Mouse (Mus musculus) left cerebral cortex, postnatal 14 days (tissue): Measurements from ENCODE around the gene Tmcc2. TPM values are rescaled to one million over a fixed set of nuclear protein-coding genes. Genes with fewer than 3 reads are reported as not detected.
A peak's percentile ranks its signal among the peaks of the same experiment; 100 is the strongest.

Source experiments
- DNase-seq, 2 experiments: peaks; one replicate each; pipeline ENCODE4 v3.0.0; 2021 to 2022; ENCODE audit warnings: low spot score in 2 of 2, mixed read lengths in 1 of 2
- intact Hi-C: fragments of 180-260 bp; cut with DNase I; formaldehyde crosslinking; loops from one replicate; pipeline ENCODE4 v1.15.1; 2025
- total RNA-seq, 2 experiments: library from RNA; stranded (reverse); gene quantifications; 2 replicates each; pipeline ENCODE4 v1.2.3; 2021

Tmcc2 gene
- total RNA-seq, 2 experiments from 2014 or later, result 128 to 132 TPM

DNA sequence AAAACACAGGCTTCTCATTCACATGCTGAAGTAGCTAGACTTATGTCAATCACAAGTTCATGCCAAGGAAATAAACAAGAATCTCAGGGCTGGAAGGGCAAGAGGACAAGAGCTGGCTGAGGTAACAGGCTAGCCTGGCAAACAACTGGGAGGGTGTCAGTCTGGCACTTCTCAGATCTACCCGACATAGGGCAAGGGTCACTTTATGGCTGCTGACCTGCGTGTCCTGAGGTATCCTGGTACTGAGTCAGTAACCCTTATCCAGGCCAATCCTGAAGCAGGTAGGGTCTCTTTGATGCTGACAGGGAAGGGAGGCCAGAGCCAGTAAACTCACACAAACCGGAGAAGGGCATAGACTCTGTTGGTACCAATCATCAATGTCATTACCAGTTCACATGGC is 62.5 kb downstream of the Tmcc2 start:
- intact Hi-C loops, result no loop called here
- no peak for DNase-seq

DNA sequence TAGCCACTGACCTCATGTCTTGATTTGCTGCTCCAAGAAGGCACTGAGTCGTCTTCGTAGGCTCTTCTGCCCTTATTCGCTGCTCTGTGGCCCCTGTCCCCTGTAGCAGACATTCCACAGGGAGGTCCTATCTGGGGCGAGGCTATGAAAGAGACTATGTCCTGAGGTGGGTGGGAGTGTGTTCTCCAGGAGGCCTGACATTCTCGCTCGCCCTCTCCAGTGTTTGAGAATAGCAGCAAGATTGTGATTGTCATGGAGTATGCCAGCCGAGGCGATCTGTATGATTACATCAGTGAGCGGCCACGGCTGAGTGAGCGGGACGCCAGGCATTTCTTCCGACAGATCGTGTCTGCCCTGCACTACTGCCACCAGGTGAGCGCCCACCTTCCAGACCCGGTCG is 63.6 kb downstream of the Tmcc2 start:
- intact Hi-C loops, result no loop called here
- DNase-seq, result no peak

DNA sequence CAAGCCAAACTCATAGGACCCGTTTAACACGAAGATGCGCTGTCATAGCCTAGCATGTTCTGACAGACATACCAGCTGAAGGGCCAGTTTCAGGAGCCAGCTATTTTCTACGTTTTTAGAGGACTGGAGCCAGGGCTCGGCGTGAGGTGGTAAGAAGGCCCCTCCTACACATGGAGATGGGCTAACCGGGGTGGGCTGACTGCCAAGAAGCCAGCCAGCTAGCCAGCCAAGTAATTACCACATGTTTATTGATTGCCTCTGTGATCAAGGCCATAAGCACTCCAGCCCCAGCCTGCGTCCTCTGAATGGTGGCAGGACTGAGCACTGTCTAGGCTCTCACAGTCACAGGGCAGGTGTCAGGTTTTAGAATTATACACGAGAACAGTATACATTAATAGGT is 64.3 kb downstream of the Tmcc2 start:
- no peak for DNase-seq
- intact Hi-C loops, result no loop called here

GRCm38 (mm10) chr1:132322711-132323542 is 68.2 kb downstream of the Tmcc2 start:
- DNase-seq, result no peak
- intact Hi-C loops, result no loop called here

DNA sequence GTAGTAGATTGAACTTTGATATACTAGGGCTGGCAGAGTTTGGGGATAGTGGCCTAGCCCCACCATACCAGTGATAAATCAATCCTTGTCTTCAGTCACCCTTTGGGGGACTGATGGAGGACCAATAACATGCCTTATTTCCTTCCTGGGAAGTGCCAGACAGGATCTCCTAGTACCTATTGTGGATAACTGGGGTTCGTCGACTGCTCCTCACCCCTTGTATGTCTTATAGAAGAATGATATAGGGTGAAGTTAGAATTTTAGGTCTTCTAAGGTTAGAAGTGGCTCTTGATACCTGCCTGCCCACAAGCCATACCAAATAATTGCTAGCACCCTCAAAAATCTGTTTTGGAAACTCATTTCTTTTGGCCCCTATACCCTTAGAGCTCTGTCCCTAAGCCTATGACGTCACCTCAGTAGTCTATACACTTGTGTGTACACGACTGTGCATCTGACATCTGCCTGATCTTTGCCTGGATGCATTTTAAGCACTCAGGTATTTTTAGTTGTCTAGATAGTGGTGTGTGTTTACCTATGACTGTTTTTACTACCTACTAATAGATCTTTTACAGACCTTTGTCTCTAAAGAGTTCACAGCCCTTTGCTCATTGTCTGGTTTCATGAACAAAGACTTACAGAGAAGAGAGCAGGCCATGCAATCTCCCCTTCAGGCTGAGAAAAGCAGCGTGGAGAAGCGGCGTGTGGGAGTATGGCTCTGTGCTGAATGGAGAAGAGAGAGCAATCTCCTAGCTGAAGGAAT is 69.1 kb downstream of the Tmcc2 start:
- intact Hi-C loops, result no loop called here

DNA sequence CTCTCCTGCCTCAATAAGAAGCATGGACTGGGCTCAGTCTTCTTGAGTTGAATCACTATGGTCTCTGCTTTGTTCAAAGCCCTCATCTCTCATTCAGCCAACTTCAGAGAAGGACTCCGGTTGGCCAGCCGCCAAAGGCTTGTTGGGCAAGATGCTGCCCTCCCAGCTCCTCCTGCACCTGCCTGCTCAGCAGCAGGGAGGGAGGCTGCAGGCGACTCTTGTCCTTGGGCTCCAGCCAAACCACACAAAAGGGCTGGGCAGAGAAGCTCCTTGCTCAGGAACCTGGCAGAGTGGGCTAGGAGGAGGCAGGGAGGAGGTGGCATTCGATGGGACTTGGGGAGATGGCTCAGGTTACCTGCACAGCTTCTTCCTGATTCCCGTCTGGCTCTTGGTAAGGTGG is 71.8 kb downstream of the Tmcc2 start:
- intact Hi-C loops, result no loop called here
- peak in 1 of 2 experiments; percentile 38 for DNase-seq

More for the DNA sequence above, 69.1 kb downstream of the Tmcc2 start:
- DNase-seq, result no peak

DNA sequence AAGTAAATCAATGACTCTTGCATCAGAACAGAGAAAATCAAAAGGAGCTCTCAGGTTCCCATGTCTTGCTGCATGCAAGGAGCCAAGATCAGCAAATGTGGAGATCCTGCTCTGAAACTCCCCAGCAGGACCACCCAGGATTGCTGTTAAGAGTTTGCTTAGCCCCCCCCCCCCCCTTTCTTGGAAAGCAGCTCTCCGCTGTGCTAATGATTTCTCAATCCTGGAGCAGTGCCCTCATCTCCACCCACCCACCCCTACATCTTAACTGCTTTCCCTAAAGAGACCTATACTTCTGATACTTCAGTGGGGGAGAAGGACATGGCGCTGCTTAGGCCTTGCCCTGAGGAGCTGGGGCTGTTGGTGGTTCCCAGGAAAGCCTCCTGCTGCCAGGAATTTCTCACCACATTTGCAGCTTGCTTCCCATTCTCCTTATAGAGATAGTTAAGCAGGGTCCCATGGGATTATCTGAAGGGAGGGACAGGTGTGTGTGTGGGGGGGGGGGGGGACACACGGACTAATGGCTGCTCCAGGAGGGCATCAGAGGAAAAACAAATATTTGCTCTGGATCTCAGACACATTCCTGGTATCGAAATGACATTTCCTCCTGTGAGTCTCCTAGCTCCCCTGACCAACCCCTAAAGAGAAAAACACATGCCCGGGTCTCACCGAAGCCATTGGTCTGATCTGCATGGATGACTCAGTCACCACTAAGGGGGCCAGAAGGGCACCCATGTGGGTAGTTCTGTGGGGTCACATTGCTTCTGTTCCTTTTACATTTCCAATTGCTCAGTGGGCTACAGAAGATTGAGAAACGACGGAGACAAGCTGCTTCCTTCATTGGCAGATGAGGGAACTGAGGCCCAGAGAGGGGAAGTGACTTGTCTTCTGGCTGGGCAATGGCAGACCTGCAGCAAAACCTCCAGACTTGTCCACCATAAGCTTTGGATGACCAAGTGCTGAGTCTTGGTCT is 72.9 kb downstream of the Tmcc2 start:
- intact Hi-C loops, result no loop called here
- DNase-seq, result no peak

DNA sequence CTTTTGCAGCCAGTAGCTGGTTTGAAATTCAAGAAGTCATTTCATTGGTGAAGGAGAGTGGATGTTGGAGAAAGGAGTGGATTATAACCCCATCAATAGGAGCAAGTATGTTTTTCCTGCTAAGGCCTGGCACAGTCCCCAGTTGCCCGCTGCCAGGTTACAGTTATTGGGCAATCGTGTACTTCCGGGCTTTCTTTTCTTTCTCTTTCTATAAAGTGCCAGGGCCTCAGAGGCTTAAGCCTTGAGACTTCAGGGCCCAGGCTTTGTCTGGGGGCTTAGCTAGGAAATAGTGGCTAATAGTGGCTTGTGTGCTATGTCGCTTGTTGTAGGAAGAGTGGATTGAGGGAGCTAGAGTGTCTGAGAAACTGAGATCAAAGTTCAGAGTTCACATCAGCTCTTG is 73.7 kb downstream of the Tmcc2 start:
- intact Hi-C loops, result no loop called here
- DNase-seq, result no peak

DNA sequence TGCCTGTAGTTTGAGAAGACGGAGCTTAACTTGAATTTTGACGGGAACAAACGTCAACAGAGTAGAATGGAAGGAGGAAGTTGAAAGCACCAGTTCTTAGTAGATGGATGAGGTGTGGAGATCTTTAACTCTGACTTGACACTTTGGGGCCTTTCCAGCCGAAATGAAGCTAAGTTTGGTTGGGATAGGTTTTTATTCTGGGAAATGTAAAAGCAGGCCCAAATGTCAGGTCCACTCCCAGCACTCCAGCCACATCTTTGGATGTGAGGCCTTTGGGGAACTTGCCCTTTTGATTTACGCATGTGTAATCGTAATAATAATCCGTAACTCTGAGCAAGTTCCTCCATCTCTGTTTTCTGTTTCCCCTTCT is 74.5 kb downstream of the Tmcc2 start:
- DNase-seq, result no peak
- intact Hi-C loops, result no loop called here

DNA sequence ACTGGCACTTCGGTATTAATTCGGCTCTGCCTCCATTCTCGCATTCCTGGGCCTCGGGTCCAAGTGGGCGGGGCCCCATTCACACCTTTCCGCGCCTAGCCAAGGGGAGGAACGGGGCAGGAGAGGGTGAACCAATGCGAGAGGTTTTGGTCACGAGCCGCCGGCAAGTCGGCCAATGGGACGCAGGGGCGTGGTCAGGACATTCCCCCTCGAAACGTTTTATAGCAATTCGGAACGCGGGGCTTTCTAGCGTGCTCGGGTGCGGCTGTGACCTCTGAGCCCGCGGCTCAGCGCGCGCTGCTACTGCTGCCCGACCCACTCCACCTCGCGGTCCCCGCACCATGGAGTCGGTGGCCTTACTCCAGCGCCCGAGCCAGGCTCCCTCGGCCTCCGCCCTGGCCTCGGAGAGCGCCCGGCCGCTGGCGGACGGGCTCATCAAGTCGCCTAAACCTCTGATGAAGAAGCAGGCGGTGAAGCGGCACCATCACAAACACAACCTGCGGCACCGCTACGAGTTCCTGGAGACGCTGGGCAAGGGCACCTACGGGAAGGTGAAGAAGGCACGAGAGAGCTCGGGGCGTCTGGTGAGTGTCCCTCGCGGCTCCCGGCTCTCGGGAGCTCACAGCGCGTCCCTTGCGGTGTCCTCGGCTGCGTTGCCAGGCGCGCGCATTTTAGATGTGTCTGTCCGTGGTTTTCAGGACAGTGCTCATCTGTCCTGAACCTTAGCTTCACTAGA is 75.0 kb downstream of the Tmcc2 start, which contains the start of gene Nuak2:
Gene Nuak2 (plus strand): TSS at position 238 of the 736 bp plus-strand sequence.
- intact Hi-C loops, result no loop called here
- DNase-seq, result peak; percentile 75 to 77

GRCm38 (mm10) chr1:132312703-132313102 is 78.4 kb downstream of the Tmcc2 start:
- peak; percentile 72 to 74 for DNase-seq
- intact Hi-C loops, result loop anchor here (1.0 kb wide), 1 partner anchor 44 kb away; no protein-coding TSS in a partner anchor

DNA sequence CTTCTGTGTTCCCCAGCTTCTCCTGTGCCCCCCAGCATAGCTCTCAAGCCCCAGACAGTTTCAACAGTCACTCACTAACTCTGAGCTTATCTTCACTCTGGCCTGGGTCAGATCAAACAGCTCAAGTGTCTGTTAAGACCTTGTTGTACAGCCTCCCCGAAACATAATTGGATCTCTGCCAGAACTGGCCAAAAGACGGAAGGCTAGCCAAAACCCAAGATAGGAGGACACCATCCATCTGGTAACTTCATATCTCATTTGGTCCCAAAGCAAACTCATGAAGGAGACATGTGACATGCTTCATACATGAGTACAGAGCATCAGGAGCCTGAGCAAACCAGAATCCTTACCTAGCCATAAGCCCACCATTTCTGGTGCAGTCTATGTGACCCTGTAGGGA is 79.0 kb downstream of the Tmcc2 start:
- intact Hi-C loops, result loop anchor here (1.0 kb wide), 1 partner anchor 44 kb away; no protein-coding TSS in a partner anchor
- DNase-seq, result no peak

DNA sequence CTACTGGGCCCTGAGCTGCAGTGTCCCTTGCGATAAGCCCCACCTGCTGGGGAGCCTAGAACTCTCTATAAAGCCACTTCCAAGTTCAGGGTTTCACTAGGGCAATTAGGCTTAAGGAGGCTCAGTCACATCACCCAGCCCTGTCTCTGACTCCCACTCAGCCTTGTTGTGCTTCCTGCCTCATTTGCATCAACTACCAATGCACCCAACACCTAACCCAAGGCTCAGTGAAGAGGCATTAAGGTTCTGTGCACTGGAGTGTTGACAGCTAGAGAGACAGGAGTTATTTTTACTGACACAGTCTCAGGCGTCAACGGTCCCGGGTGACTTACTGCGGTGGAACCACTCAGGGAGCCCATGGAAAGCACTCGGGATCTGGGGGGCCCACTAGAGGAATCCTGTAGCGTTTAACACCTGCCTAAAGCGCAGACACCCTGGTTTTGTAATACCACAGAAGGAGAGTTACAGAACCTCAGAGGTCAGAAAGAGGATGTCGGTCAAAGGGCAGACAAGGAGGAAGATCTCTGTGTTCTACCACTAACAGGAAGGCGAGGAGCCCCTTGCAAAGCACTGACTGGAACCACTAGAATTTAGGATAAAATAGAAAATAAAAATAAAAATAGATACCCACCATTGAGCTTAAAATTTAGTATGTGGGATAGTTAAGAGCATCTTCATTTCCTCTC is 79.8 kb downstream of the Tmcc2 start:
- DNase-seq, result no peak
- intact Hi-C loops, result no loop called here

DNA sequence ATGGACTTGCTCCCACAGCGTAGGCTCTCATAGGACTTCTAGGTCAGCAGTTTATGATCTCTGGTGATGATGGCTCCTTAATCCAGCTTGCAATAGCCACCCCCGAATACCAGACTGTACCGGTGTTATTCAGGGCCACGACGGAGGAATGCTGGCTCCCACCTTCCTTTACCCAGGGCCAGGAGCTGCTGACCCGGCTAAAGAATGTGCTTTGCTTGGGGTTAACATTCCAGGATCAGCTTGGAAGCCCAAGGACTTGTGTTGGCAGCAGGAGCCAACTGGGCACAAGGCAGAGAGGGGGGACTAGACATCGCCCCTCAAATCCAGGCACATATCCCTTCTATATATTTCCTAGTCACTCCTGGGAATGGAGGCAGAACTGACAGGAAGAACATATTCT is 80.3 kb downstream of the Tmcc2 start:
- intact Hi-C loops, result no loop called here
- DNase-seq, result no peak

DNA sequence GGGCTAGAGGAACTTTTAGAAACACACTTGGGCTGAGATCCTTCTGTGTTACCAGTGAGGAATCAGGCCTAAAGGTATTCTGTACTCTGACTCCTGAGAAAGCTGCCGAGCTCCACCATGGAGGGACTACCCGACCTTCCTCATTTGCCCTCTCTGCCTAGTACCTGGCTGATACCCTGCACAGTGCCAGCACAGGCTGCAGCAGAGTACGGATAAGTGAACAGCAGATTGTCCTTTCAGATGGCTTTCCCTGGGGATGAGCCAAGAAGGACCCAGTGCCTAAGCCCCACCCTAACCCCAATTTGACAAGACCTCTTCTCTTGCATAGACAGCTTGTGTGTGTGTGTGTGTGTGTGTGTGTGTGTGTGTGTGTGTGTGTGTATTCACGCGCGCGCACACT is 82.4 kb downstream of the Tmcc2 start:
- intact Hi-C loops, result loop anchor here (5.0 to 10.0 kb wide), 2 partner anchors 94 to 151 kb away; no protein-coding TSS in a partner anchor
- no peak for DNase-seq

- no peak for DNase-seq
- intact Hi-C loops, result loop anchor here (5.0 to 10.0 kb wide), 2 partner anchors 93 to 151 kb away; no protein-coding TSS in a partner anchor
These were observed 83.1 kb downstream of the Tmcc2 start for GRCm38 (mm10) chr1:132307962-132308361.

GRCm38 (mm10) chr1:132306808-132307207 is 84.3 kb downstream of the Tmcc2 start:
- intact Hi-C loops, result loop anchor here (5.0 to 10.0 kb wide), 2 partner anchors 92 to 150 kb away; no protein-coding TSS in a partner anchor
- no peak for DNase-seq
